Mouse (Mus musculus) testis, adult 2 months (tissue): ENCODE results near the gene Med24. TPM values are rescaled to one million over a fixed set of nuclear protein-coding genes. Genes with fewer than 3 reads are reported as not detected.

ENCODE experiments used
- H3K27ac ChIP-seq: fragments of 200-500 bp; 2 replicates; pipeline ENCODE4 v1.5.1; 2012; ENCODE audit warnings: low read depth, low read length; ENCODE audit not compliant: control insufficient read depth, insufficient read depth
- H3K27me3 ChIP-seq: fragments of 200-500 bp; 2 replicates; pipeline ENCODE4 v1.6.1; 2012; ENCODE audit warnings: mild to moderate bottlenecking, low read length, moderate library complexity; ENCODE audit not compliant: control insufficient read depth, insufficient read depth
- H3K36me3 ChIP-seq: fragments of 200-500 bp; 2 replicates; pipeline ENCODE4 v1.6.1; 2012; ENCODE audit warnings: mild to moderate bottlenecking, low read length; ENCODE audit not compliant: control insufficient read depth, insufficient read depth
- H3K4me1 ChIP-seq: fragments of 200-500 bp; 2 replicates; pipeline ENCODE4 v1.6.1; 2012; ENCODE audit warnings: low read length; ENCODE audit not compliant: control insufficient read depth, insufficient read depth
- H3K4me3 ChIP-seq: fragments of 200-500 bp; 2 replicates; pipeline ENCODE4 v1.5.1; 2012; ENCODE audit warnings: low read depth, mild to moderate bottlenecking, low read length, moderate library complexity, mixed read lengths; ENCODE audit not compliant: control insufficient read depth
- CTCF ChIP-seq: fragments of 200-500 bp; IDR thresholded peaks from 2 replicates; pipeline ENCODE4 v1.5.1; 2012; ENCODE audit warnings: low read depth, mild to moderate bottlenecking, inconsistent platforms, low read length, moderate library complexity; ENCODE audit not compliant: control insufficient read depth, insufficient read depth, insufficient replicate concordance
- POLR2A ChIP-seq: fragments of 200-500 bp; IDR thresholded peaks from 2 replicates; pipeline ENCODE4 v1.6.1; 2012; ENCODE audit warnings: low read depth, mild to moderate bottlenecking, inconsistent platforms, low read length, moderate library complexity; ENCODE audit not compliant: control insufficient read depth
- polyA plus RNA-seq: library from polyadenylated mRNA; depleted of rRNA; stranded (reverse); fragments of >200 nt; gene quantifications from 2 replicates; pipeline ENCODE4 v1.2.3, GENCODE M21; 2012

Med24 gene
- polyA plus RNA-seq, 1 experiment, result 96.6 TPM

- Histone ChIP-seq H3K27ac (peak overlapping the region; percentile 43; the same call in 1 of the 2 replicates), H3K4me3 (peak overlapping the region; percentile 27), H3K4me1 (peaks cover 24% of the 10 kb centered on the region), H3K27me3 (no peaks in the 10 kb centered on the region), H3K36me3 (no peaks in the 10 kb centered on the region)
- no peak for TF ChIP-seq CTCF
- TF ChIP-seq POLR2A, result no peak
These were observed 39.1 kb upstream of the Med24 start for GRCm38 (mm10) chr11:98768127-98769006.

GRCm38 (mm10) chr11:98767713-98768112, 38.5 kb upstream of the Med24 start:
- no peak for TF ChIP-seq POLR2A
- no peak for TF ChIP-seq CTCF
- peaks cover 21% of the 10 kb centered on the region for H3K4me1 ChIP-seq
- H3K27ac ChIP-seq, result no peak overlapping the region
- no peak overlapping the region for H3K4me3 ChIP-seq
- no peaks in the 10 kb centered on the region for H3K27me3 ChIP-seq
- no peaks in the 10 kb centered on the region for H3K36me3 ChIP-seq

- Histone ChIP-seq H3K27me3 (no peaks in the 10 kb centered on the region), H3K27ac (no peak overlapping the region), H3K4me3 (no peak overlapping the region), H3K36me3 (no peaks in the 10 kb centered on the region), H3K4me1 (peaks cover 20% of the 10 kb centered on the region)
- TF ChIP-seq POLR2A, result no peak
- TF ChIP-seq CTCF, result no peak
These were observed 38.0 kb upstream of the Med24 start for GRCm38 (mm10) chr11:98767276-98767675.

GRCm38 (mm10) chr11:98766816-98767215, 37.6 kb upstream of the Med24 start:
- no peak overlapping the region for H3K27ac ChIP-seq
- peaks cover 19% of the 10 kb centered on the region for H3K4me1 ChIP-seq
- no peaks in the 10 kb centered on the region for H3K27me3 ChIP-seq
- no peak for TF ChIP-seq CTCF
- TF ChIP-seq POLR2A, result no peak
- no peak overlapping the region for H3K4me3 ChIP-seq
- no peaks in the 10 kb centered on the region for H3K36me3 ChIP-seq

- H3K4me3 ChIP-seq, result no peak overlapping the region
- no peaks in the 10 kb centered on the region for H3K36me3 ChIP-seq
- H3K4me1 ChIP-seq, result peaks cover 18% of the 10 kb centered on the region
- no peak for TF ChIP-seq POLR2A
- TF ChIP-seq CTCF, result no peak
- H3K27me3 ChIP-seq, result no peaks in the 10 kb centered on the region
- no peak overlapping the region for H3K27ac ChIP-seq
These were observed 37.1 kb upstream of the Med24 start for GRCm38 (mm10) chr11:98766346-98766745.

GRCm38 (mm10) chr11:98765421-98766309, 36.4 kb upstream of the Med24 start:
- TF ChIP-seq CTCF, result no peak
- TF ChIP-seq POLR2A, result no peak
- H3K4me3 ChIP-seq, result no peak overlapping the region
- no peaks in the 10 kb centered on the region for H3K27me3 ChIP-seq
- H3K4me1 ChIP-seq, result peaks cover 18% of the 10 kb centered on the region
- no peaks in the 10 kb centered on the region for H3K36me3 ChIP-seq
- no peak overlapping the region for H3K27ac ChIP-seq

GRCm38 (mm10) chr11:98764746-98765145, 35.5 kb upstream of the Med24 start:
- Histone ChIP-seq H3K27me3 (no peaks in the 10 kb centered on the region), H3K4me3 (no peak overlapping the region), H3K36me3 (no peaks in the 10 kb centered on the region), H3K4me1 (peaks cover 13% of the 10 kb centered on the region), H3K27ac (no peak overlapping the region)
- TF ChIP-seq CTCF, result no peak
- no peak for TF ChIP-seq POLR2A
